Mouse (Mus musculus) gastrocnemius, postnatal 14 days (tissue): ENCODE results near the gene 2700097O09Rik. TPM values are rescaled to one million over a fixed set of nuclear protein-coding genes. Genes with fewer than 3 reads are reported as not detected.
"Not testable (repeated sequence)": the region's sequence is repeated elsewhere in the genome, so short reads cannot be mapped to it uniquely, and the experiment has no call there.

Experiments
- DNase-seq: peaks from one replicate; pipeline ENCODE4 v3.0.0; 2021; ENCODE audit warnings: mixed read lengths
- intact Hi-C: fragments of 180-260 bp; cut with DNase I; formaldehyde crosslinking; loops from one replicate; pipeline ENCODE4 v1.15.1; 2025; ENCODE audit warnings: low total_unique reads
- total RNA-seq, 2 experiments: library from RNA; stranded (reverse); gene quantifications; 2 replicates each; pipeline ENCODE4 v1.2.3; 2021

The 2700097O09Rik gene
- total RNA-seq, 2 experiments from 2014 or later, result 5.1 to 5.6 TPM

- intact Hi-C loops, result no loop called here
- DNase-seq, result no peak
Observed at GRCm38 (mm10) chr12:55051210-55052173, 28.4 kb downstream of the 2700097O09Rik start.

- intact Hi-C loops, result no loop called here
- DNase-seq, result no peak
Observed at GRCm38 (mm10) chr12:55049731-55050353, 30.1 kb downstream of the 2700097O09Rik start.

GRCm38 (mm10) chr12:55041011-55041410 lies 38.9 kb downstream of the 2700097O09Rik start:
- intact Hi-C loops, result no loop called here
- no peak for DNase-seq

- DNase-seq, result no peak
- intact Hi-C loops, result no loop called here
Observed at GRCm38 (mm10) chr12:55027088-55027487, 52.8 kb downstream of the 2700097O09Rik start.

- intact Hi-C loops, result no loop called here
Observed at GRCm38 (mm10) chr12:55023284-55023683, 56.6 kb downstream of the 2700097O09Rik start.

GRCm38 (mm10) chr12:55019421-55019877 lies 60.5 kb downstream of the 2700097O09Rik start:
- no peak for DNase-seq
- intact Hi-C loops, result no loop called here

More at GRCm38 (mm10) chr12:55023284-55023683, 56.6 kb downstream of the 2700097O09Rik start:
- DNase-seq, result no peak

GRCm38 (mm10) chr12:55017119-55017721 lies 62.7 kb downstream of the 2700097O09Rik start:
- intact Hi-C loops, result no loop called here
- no peak for DNase-seq

GRCm38 (mm10) chr12:55016339-55017118 lies 63.4 kb downstream of the 2700097O09Rik start:
- intact Hi-C loops, result no loop called here
- DNase-seq, result no peak

GRCm38 (mm10) chr12:55015428-55015827 lies 64.5 kb downstream of the 2700097O09Rik start:
- no peak for DNase-seq
- intact Hi-C loops, result no loop called here

GRCm38 (mm10) chr12:55013626-55014398 lies 66.1 kb downstream of the 2700097O09Rik start, which contains the start of gene Baz1a:
Gene Baz1a, minus strand, starts transcription at chr12:55014348.
- no peak for DNase-seq
- intact Hi-C loops, result no loop called here

GRCm38 (mm10) chr12:55013031-55013430 lies 66.9 kb downstream of the 2700097O09Rik start:
- DNase-seq, result no peak
- intact Hi-C loops, result no loop called here

GRCm38 (mm10) chr12:55007361-55008008 lies 72.4 kb downstream of the 2700097O09Rik start:
- DNase-seq, result no peak
- intact Hi-C loops, result no loop called here

- no peak for DNase-seq
- intact Hi-C loops, result no loop called here
Observed at GRCm38 (mm10) chr12:55006071-55006470, 73.8 kb downstream of the 2700097O09Rik start.

GRCm38 (mm10) chr12:55004396-55004795 lies 75.5 kb downstream of the 2700097O09Rik start:
- DNase-seq, result no peak
- intact Hi-C loops, result no loop called here

GRCm38 (mm10) chr12:55003843-55004242 lies 76.1 kb downstream of the 2700097O09Rik start:
- intact Hi-C loops, result no loop called here
- DNase-seq, result no peak

- intact Hi-C loops, DNase-seq: not testable (repeated sequence)
Observed at GRCm38 (mm10) chr12:55002532-55002931, 77.4 kb downstream of the 2700097O09Rik start.

GRCm38 (mm10) chr12:54999016-54999690 lies 80.8 kb downstream of the 2700097O09Rik start:
- intact Hi-C loops, result no loop called here
- peak; percentile 10 for DNase-seq
